ENCODE assay signal across 15 mouse cellular contexts in genomic region chr11:99250241-99250640, GRCm38 (mm10). TPM values are rescaled to one million over a fixed set of nuclear protein-coding genes. Genes with fewer than 3 reads are reported as not detected.
DNase-seq lines count a peak whose midpoint lies in the region.
"Had no signal": no experiment of that assay in that cellular context is flagged by ENCODE, and none has a peak within 500 bp of the region (broad histone marks: within the 10 kb centered on the region; RNA-seq: fewer than 3 reads in every experiment).

No protein-coding gene starts in this region.

- no peak overlapping the region for H3K27ac ChIP-seq in hindbrain, embryonic 10.5 days
- H3K27ac ChIP-seq: lung, embryonic 15.5 days had no signal

- DNase-seq in left cerebral cortex, adult 18-20 months (ENCODE audit: low spot score in 2 of 2), result peak; percentile 52 to 56
- DNase-seq in left cerebral cortex, postnatal 10 days (ENCODE audit: extremely low spot score in 1 of 2, low spot score in 2 of 2), result no peak
- peak; percentile 50 to 65 for DNase-seq in frontal cortex, adult 2 months (ENCODE audit: extremely low spot score in 1 of 2, low spot score in 1 of 2)
- DNase-seq in layer of hippocampus, postnatal 36 days, result peak; percentile 20 to 40
- DNase-seq in right cerebral cortex, postnatal 36 days (ENCODE audit: low spot score in 2 of 2), result peak; percentile 33 to 57
- DNase-seq in hindbrain, embryonic 10.5 days (ENCODE audit: low spot score), result no peak
- DNase-seq in embryo, embryonic 11 days, result no peak
- DNase-seq: adrenal gland, postnatal 14 days; heart, adult 18-20 months; kidney, adult 2 months had no signal

- 72% methylated on average over 5 of the region's 5 CpGs for WGBS in hindbrain, embryonic 10.5 days

- H3K36me3 ChIP-seq in hindbrain, embryonic 10.5 days, result no peaks in the 10 kb centered on the region
- H3K36me3 ChIP-seq: lung, embryonic 15.5 days had no signal

- H3K27me3 ChIP-seq in hindbrain, embryonic 10.5 days (ENCODE audit: insufficient read depth, poor library complexity, severe bottlenecking), result no peaks in the 10 kb centered on the region
- H3K27me3 ChIP-seq: lung, embryonic 15.5 days had no signal

- intact Hi-C loops in left cerebral cortex, postnatal 10 days (cut with DNase I), result no loop called here

- H3K4me3 ChIP-seq in hindbrain, embryonic 10.5 days, result no peak overlapping the region
- H3K4me3 ChIP-seq: lung, embryonic 15.5 days had no signal

- no peaks in the 10 kb centered on the region for H3K9me3 ChIP-seq in hindbrain, embryonic 10.5 days
- H3K9me3 ChIP-seq: lung, embryonic 15.5 days had no signal

- H3K4me1 ChIP-seq in hindbrain, embryonic 10.5 days (replicated peaks), result 0 out of 2 replicates have a peak, but pooled peaks cover 8% of the 10 kb centered on the region
- H3K4me1 ChIP-seq: lung, embryonic 15.5 days had no signal

RNA-seq across cellular contexts. Expression of gene Krt222, which starts 6.4 kb away (rescaled TPM):
- 10 to 100 TPM; 28.3 to 32.0 TPM for total RNA-seq in left cerebral cortex, adult 18-20 months (2021)
- 10 to 100 TPM; 31.1 to 31.2 TPM for total RNA-seq in left cerebral cortex, postnatal 10 days (2021)
- 21.4 and 22.9 TPM in 2 replicates for polyA plus RNA-seq in frontal cortex, adult 2 months (2012; rRNA removed)
- 10 to 100 TPM; 23.5 to 23.9 TPM for total RNA-seq in layer of hippocampus, postnatal 36 days (2021)
- polyA plus RNA-seq in hindbrain, embryonic 10.5 days (2016; fragmentation: Nextera tagmentation; extraction: Ambion mirVana), result 0.15 and 0.59 TPM in 2 replicates
- total RNA-seq: megakaryocyte-erythroid progenitor cell, adult 5-6 weeks had no signal

RNA-seq across cellular contexts. Expression of gene Smarce1, which starts 19.4 kb away (rescaled TPM):
- total RNA-seq in left cerebral cortex, adult 18-20 months (2021), result 10 to 100 TPM; 53.4 to 53.7 TPM
- total RNA-seq in left cerebral cortex, postnatal 10 days (2021), result 10 to 100 TPM; 73.7 to 83.7 TPM
- 93.5 and 97.6 TPM in 2 replicates for polyA plus RNA-seq in frontal cortex, adult 2 months (2012; rRNA removed)
- 10 to 100 TPM; 56.6 to 60.4 TPM for total RNA-seq in layer of hippocampus, postnatal 36 days (2021)
- 289 and 317 TPM in 2 replicates for polyA plus RNA-seq in hindbrain, embryonic 10.5 days (2016; fragmentation: Nextera tagmentation; extraction: Ambion mirVana)

RNA-seq across cellular contexts. Expression of gene Krt24, which starts 34.8 kb away (rescaled TPM):
- total RNA-seq in left cerebral cortex, adult 18-20 months (2021), result not detected
- not detected for total RNA-seq in left cerebral cortex, postnatal 10 days (2021)
- not detected in 2 replicates for polyA plus RNA-seq in frontal cortex, adult 2 months (2012; rRNA removed)
- total RNA-seq in layer of hippocampus, postnatal 36 days (2021), result not detected
- not detected in 2 replicates for polyA plus RNA-seq in hindbrain, embryonic 10.5 days (2016; fragmentation: Nextera tagmentation; extraction: Ambion mirVana)
- total RNA-seq: adrenal gland, postnatal 14 days; heart, adult 18-20 months; left cerebral cortex, adult 8-10 months; megakaryocyte-erythroid progenitor cell, adult 5-6 weeks had no signal
- polyA plus RNA-seq: forebrain, embryonic 14.5 days; hindbrain, embryonic 11.5 days; kidney, adult 2 months; lung, embryonic 15.5 days had no signal

Comparison
In these comparisons a context has a peak if more than half of its experiments do, and no peak if none do; other contexts are left out.
1. DNase-seq: peak in left cerebral cortex, adult 18-20 months (2 of 2), frontal cortex, adult 2 months (2 of 2), layer of hippocampus, postnatal 36 days (2 of 2) and right cerebral cortex, postnatal 36 days (2 of 2); none in left cerebral cortex, postnatal 10 days (0 of 2), hindbrain, embryonic 10.5 days (single experiment) and embryo, embryonic 11 days (single experiment).